Mouse (Mus musculus): ENCODE measurements around the gene Anxa8. TPM values are rescaled to one million over a fixed set of nuclear protein-coding genes. Genes with fewer than 3 reads are reported as not detected.
A peak's percentile ranks its signal among the peaks of the same experiment; 100 is the strongest.

Anxa8 gene
- polyA plus RNA-seq (2015; fragmentation: Nextera tagmentation; extraction: Ambion mirVana): 12.1 and 16.9 TPM in 2 replicates

- Histone ChIP-seq H3K4me3 (ENCODE audit: low read depth, low read length) (no peak within 1 kb of the TSS), H3K36me3 (ENCODE audit: control insufficient read depth, insufficient read depth) (no peaks in the 10 kb centered on the region; the same call in 1 of the 2 replicates), H3K9ac (ENCODE audit: low read depth, low read length) (no peak within 1 kb of the TSS), H3K27me3 (replicated peaks; ENCODE audit: control insufficient read depth, insufficient read depth, low read length) (no peaks in the 10 kb centered on the region), H3K4me1 (replicated peaks; ENCODE audit: control insufficient read depth, insufficient read depth, low read length) (no peaks in the 10 kb centered on the region), H3K27ac (ENCODE audit: low read depth, low read length) (no peak within 1 kb of the TSS), H3K9me3 (ENCODE audit: control insufficient read depth) (no peaks in the 10 kb centered on the region), H3K4me2 (replicated peaks; ENCODE audit: low read depth) (no peak within 1 kb of the TSS)
- ATAC-seq: no peak
- 29% methylated on average over 4 of the region's 4 CpGs for WGBS
- no peak for TF ChIP-seq CTCF (IDR thresholded peaks at IDR 0.05; ENCODE audit: low read depth)
Measured at GRCm38 (mm10) chr14:34085731-34086130, at the start of gene Anxa8. Gene Anxa8 (plus strand): TSS chr14:34085981.

- no peak for TF ChIP-seq CTCF (IDR thresholded peaks at IDR 0.05; ENCODE audit: low read depth)
- Histone ChIP-seq H3K4me3 (ENCODE audit: low read depth, low read length) (no peak overlapping the region), H3K27ac (ENCODE audit: low read depth, low read length) (no peak overlapping the region), H3K4me1 (replicated peaks; ENCODE audit: control insufficient read depth, insufficient read depth, low read length) (no peaks in the 10 kb centered on the region), H3K9me3 (ENCODE audit: control insufficient read depth) (no peaks in the 10 kb centered on the region), H3K36me3 (ENCODE audit: control insufficient read depth, insufficient read depth) (no peaks in the 10 kb centered on the region), H3K4me2 (replicated peaks; ENCODE audit: low read depth) (no peak overlapping the region), H3K27me3 (replicated peaks; ENCODE audit: control insufficient read depth, insufficient read depth, low read length) (no peaks in the 10 kb centered on the region), H3K9ac (ENCODE audit: low read depth, low read length) (no peak overlapping the region)
- ATAC-seq: no peak
- 83% methylated on average over 4 of the region's 4 CpGs for WGBS
Measured at GRCm38 (mm10) chr14:34041241-34041640, 44.5 kb upstream of the Anxa8 start.

- WGBS: 50% methylated on average over 3 of the region's 3 CpGs
- Histone ChIP-seq H3K4me1 (replicated peaks; ENCODE audit: control insufficient read depth, insufficient read depth, low read length) (no peaks in the 10 kb centered on the region), H3K9me3 (ENCODE audit: control insufficient read depth) (no peaks in the 10 kb centered on the region), H3K4me3 (ENCODE audit: low read depth, low read length) (no peak overlapping the region), H3K27ac (ENCODE audit: low read depth, low read length) (no peak overlapping the region), H3K4me2 (replicated peaks; ENCODE audit: low read depth) (no peak overlapping the region), H3K9ac (ENCODE audit: low read depth, low read length) (no peak overlapping the region), H3K36me3 (ENCODE audit: control insufficient read depth, insufficient read depth) (no peaks in the 10 kb centered on the region), H3K27me3 (replicated peaks; ENCODE audit: control insufficient read depth, insufficient read depth, low read length) (no peaks in the 10 kb centered on the region)
- TF ChIP-seq CTCF (IDR thresholded peaks at IDR 0.05; ENCODE audit: low read depth): no peak
- no peak for ATAC-seq
Measured at GRCm38 (mm10) chr14:34043341-34043740, 42.4 kb upstream of the Anxa8 start.

- ATAC-seq: no peak
- 68% methylated on average over 5 of the region's 5 CpGs for WGBS
- no peaks in the 10 kb centered on the region for H3K9me3 ChIP-seq (ENCODE audit: control insufficient read depth)
- no peaks in the 10 kb centered on the region for H3K36me3 ChIP-seq (ENCODE audit: control insufficient read depth, insufficient read depth)
- no peak overlapping the region for H3K4me3 ChIP-seq (ENCODE audit: low read depth, low read length)
- no peak for TF ChIP-seq CTCF (IDR thresholded peaks at IDR 0.05; ENCODE audit: low read depth)
- no peak overlapping the region for H3K4me2 ChIP-seq (replicated peaks; ENCODE audit: low read depth)
- H3K9ac ChIP-seq (ENCODE audit: low read depth, low read length): no peak overlapping the region
- H3K27me3 ChIP-seq (replicated peaks; ENCODE audit: control insufficient read depth, insufficient read depth, low read length): no peaks in the 10 kb centered on the region
- H3K27ac ChIP-seq (ENCODE audit: low read depth, low read length): no peak overlapping the region
- H3K4me1 ChIP-seq (replicated peaks; ENCODE audit: control insufficient read depth, insufficient read depth, low read length): no peaks in the 10 kb centered on the region
Measured at GRCm38 (mm10) chr14:34050101-34050779, 35.5 kb upstream of the Anxa8 start.

- TF ChIP-seq CTCF (IDR thresholded peaks at IDR 0.05; ENCODE audit: low read depth): no peak
- Histone ChIP-seq H3K36me3 (ENCODE audit: control insufficient read depth, insufficient read depth) (no peaks in the 10 kb centered on the region), H3K4me3 (ENCODE audit: low read depth, low read length) (no peak within 1 kb of the TSS), H3K9ac (ENCODE audit: low read depth, low read length) (no peak within 1 kb of the TSS), H3K4me2 (replicated peaks; ENCODE audit: low read depth) (no peak within 1 kb of the TSS), H3K9me3 (ENCODE audit: control insufficient read depth) (no peaks in the 10 kb centered on the region), H3K27ac (ENCODE audit: low read depth, low read length) (no peak within 1 kb of the TSS), H3K4me1 (replicated peaks; ENCODE audit: control insufficient read depth, insufficient read depth, low read length) (no peaks in the 10 kb centered on the region), H3K27me3 (replicated peaks; ENCODE audit: control insufficient read depth, insufficient read depth, low read length) (no peaks in the 10 kb centered on the region)
- WGBS: 90% methylated on average over 6 of the region's 6 CpGs
- no peak for ATAC-seq
Measured at GRCm38 (mm10) chr14:34052516-34052915, 33.3 kb upstream of the Anxa8 start, which contains the start of gene Antxrl. Gene Antxrl (plus strand): TSS chr14:34052707.

GRCm38 (mm10) chr14:34071665-34072064 lies 14.1 kb upstream of the Anxa8 start:
- WGBS: 65% methylated on average over 6 of the region's 6 CpGs
- Histone ChIP-seq H3K4me2 (replicated peaks; ENCODE audit: low read depth) (no peak overlapping the region), H3K9ac (ENCODE audit: low read depth, low read length) (no peak overlapping the region), H3K36me3 (ENCODE audit: control insufficient read depth, insufficient read depth) (no peaks in the 10 kb centered on the region), H3K9me3 (ENCODE audit: control insufficient read depth) (no peaks in the 10 kb centered on the region), H3K27ac (ENCODE audit: low read depth, low read length) (no peak overlapping the region), H3K27me3 (replicated peaks; ENCODE audit: control insufficient read depth, insufficient read depth, low read length) (no peaks in the 10 kb centered on the region), H3K4me1 (replicated peaks; ENCODE audit: control insufficient read depth, insufficient read depth, low read length) (no peaks in the 10 kb centered on the region), H3K4me3 (ENCODE audit: low read depth, low read length) (no peak overlapping the region)
- ATAC-seq: no peak
- 0 out of 2 replicates have a peak, but pooled peaks have one; percentile 16 for TF ChIP-seq CTCF (IDR thresholded peaks at IDR 0.05; ENCODE audit: low read depth)

All from intestine, postnatal 0 days (tissue).